Mouse (Mus musculus) ES-CJ7 (cell line): ENCODE data around the gene Alg9.
A peak's percentile ranks its signal among the peaks of the same experiment; 100 is the strongest.

Source experiments
- DNase-seq: peaks from one replicate; pipeline ENCODE4 v3.0.0; 2011; ENCODE audit warnings: low read depth, low spot score

Alg9 gene

DNA sequence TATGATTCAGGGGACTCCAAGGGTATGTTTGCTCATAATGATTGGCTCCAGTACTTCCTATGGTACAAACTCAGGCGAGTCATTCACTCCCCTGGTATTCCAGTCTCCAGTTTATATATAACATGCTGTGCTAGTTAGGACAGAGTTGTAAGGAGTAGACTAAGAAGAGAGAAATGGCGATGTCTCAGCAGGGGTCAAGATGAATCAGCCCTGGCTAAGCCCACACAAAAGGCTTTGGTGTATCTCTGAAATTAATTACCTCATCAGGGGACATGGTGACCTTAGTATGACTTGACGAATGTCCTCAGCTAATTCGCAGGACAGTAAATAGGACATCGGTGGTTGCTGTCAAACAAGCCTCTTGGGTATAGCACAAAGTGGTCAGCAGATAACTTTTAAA lies 18.1 kb upstream of the Alg9 start:
- DNase-seq, result no peak

GRCm38 (mm10) chr9:50761520-50762243 lies 13.1 kb upstream of the Alg9 start:
- DNase-seq, result no peak

DNA sequence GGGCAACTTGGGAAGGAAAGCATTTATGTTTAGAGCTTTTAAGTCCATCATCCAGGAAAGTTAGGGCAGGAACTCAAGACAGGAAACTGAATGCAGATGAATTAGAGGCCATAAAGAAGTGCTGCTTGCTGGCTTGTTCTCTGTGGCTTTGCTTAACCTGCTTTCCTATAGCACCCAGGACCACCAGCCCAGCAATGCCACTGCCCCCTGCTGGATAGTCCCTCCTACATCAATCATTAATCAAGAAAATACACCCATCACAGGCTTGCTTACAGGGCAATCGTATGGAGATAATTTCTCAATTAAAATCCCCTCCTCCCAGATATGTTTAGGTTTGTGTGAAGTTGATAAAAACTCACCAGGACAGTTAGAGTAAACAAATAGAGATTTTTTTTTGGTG lies 11.5 kb upstream of the Alg9 start:
- DNase-seq, result no peak

- DNase-seq, result no peak
Observed at GRCm38 (mm10) chr9:50767531-50768106, 7.2 kb upstream of the Alg9 start.

DNA sequence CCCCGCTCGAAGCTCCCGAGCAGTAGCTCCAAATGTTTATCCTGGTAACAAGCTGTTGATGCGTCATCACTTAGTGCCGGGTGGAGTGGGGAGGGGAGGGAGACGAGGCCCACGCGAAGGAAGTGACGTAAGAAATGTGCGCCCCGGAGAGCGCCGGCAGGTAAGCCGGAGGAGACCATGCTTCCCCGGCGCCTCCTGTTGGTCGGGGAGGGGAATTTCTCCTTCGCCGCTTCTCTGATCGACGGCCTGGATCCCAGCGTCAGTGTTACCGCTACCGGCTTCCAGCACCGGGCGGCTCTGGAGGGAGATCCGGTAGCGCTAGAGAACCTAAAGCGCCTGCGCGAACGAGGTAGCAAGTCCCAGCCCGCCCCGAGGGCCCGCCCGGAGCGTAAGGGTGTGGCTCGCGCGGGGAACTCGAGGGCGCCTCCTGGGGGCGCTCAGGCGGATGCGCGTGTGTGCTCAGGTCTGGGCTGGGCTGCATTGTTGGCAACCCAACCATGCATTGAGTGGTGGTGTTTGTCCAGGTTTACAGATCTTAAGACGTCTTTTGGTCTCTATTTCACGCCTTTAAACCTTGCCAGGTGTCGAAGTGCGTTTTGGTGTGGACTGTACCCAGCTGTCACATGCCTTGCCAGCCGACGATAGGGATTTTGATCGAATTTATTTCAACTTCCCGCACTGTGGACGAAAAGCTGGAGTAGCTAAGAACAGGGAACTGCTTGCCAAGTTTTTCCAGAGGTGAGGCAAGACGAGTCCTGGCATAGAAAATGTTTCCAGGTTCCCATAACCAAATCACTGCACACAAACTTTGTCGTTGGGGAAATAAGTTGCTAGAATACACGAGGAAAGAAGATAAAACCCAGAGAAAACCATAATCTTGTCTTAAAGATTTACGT lies 6.5 kb upstream of the Alg9 start, which contains the start of gene Fdxacb1:
TSS of gene Fdxacb1 (plus strand) at position 130 of the 896 bp plus-strand sequence.
- DNase-seq, result peak; percentile 98

DNA sequence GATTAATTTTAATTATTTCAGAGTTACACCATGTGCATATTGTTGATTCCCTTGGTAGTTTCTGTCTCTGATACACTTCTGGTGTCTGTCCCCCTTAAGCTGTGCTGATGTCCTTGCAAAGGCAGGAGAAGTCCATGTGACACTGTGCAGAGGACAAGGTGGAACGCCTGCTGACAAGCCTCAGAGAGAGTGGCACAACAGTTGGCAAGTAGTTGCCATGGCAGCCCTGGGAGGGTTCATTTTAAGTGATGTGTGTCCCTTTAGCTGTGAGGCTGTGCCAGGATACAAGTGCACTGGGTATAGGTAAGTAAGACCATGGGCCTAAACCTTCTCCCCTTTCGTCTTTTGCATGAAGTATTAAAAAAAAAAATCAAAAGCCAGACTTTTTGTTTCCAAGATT lies 4.8 kb upstream of the Alg9 start:
- no peak for DNase-seq

DNA sequence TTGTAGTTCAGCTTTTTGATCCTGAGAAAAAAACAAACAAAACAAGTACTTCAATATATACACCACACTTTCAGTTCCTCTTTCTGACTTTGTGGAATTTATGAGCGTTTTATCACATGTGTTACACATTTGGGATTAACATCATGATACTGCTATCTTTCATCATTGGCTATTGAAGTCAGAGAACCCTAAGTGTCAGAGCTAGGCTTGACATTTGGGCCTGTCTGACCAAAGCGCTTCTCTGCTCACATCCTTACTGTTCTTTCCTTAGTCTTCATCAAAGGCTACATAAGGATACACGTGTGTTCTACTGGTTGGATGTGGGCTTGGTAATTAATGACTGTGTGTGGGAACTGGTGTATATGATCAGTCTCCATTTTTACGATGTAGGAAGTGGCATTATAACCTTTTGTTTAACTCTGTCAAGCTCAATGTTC lies 775 bp upstream of the Alg9 start:
- no peak for DNase-seq

- peak; percentile 34 for DNase-seq
Observed at GRCm38 (mm10) chr9:50775662-50776126, 875 bp downstream of the Alg9 start.

- DNase-seq, result no peak
Observed at GRCm38 (mm10) chr9:50776162-50776760, 1.4 kb downstream of the Alg9 start.

DNA sequence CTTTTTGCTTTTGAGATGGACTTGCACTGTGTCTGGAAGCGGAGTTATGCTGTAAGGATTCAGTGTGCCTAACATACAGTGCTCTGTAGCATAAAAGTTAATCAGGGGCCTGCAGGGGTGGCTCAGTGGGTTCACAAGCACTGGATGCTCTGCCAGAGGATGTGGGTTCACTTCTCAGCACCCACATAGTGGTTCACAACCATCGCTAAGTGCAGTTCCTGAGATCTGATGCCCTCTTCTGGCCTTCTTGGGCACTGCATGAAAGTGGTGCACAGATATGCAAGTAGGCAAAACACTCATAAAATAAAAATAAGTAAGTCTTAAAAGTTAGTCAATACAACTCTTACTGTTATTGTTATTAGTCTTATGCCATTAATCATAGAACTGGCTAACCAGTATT lies 7.3 kb downstream of the Alg9 start:
- peak; percentile 58 for DNase-seq

- DNase-seq, result no peak
Observed at GRCm38 (mm10) chr9:50795266-50795665, 20.4 kb downstream of the Alg9 start.

GRCm38 (mm10) chr9:50796776-50797175 lies 22.0 kb downstream of the Alg9 start:
- no peak for DNase-seq

DNA sequence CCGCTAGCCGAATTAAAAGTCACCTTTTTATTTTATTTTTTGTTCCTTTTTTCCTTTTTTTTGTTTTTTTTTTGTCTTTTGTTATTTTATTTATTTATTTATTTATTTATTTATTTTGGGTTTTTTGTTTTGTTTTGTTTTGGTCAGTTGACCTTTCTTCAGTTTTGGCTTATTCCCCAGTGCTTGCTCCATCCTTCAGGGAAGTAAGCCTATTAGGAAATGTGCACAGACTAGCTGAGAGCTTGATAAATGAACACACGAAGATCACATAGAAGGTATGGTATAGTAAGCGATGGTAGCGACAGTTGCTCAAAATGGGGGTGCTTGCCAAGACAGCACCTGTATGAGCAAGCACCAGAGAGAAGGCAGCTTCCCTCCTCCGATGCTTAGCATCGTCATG lies 22.8 kb downstream of the Alg9 start:
- DNase-seq, result no peak

GRCm38 (mm10) chr9:50798368-50798767 lies 23.5 kb downstream of the Alg9 start:
- DNase-seq, result no peak

GRCm38 (mm10) chr9:50800985-50801384 lies 26.2 kb downstream of the Alg9 start:
- DNase-seq, result peak; percentile 81

- no peak for DNase-seq
Observed at GRCm38 (mm10) chr9:50803055-50803671, 28.3 kb downstream of the Alg9 start.

DNA sequence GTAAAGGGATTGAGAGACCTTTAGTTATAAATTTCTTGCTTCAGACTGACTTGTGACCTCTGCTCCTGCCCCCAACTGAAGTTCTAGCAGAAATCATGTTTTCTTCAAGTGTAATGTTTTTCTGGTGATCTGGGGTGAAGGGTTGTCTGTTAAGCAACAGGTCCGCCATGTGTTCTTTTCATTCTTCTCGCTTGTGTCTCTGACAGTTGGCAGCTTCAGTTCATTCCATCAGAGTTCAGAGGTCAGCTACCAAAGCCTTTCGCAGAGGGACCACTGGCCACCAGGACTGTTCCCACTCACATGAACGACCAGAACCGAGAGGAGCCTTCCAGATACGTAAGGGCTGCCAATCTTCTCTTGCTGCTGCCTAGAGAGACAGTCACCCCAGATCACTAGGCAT lies 33.7 kb downstream of the Alg9 start:
- DNase-seq, result no peak

DNA sequence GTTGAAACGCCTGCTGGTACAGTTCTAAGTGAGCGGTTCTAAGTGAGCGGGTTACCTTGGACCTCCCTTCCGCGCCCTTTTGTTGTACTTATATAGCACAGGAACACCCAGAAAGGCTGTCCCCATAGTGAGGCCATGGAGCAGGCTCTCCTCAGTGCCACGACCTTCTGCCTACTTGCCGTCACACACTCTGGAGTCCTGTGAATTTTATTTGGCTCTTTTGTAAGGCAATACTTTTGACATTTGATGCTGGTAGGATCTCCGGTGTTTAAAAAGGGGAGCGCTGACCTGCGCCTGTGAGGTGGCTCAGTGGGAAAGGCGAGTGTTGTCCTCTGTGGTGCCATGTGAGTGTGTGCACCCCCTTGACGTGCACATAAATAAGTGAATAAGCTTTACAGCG lies 34.3 kb downstream of the Alg9 start:
- no peak for DNase-seq

DNA sequence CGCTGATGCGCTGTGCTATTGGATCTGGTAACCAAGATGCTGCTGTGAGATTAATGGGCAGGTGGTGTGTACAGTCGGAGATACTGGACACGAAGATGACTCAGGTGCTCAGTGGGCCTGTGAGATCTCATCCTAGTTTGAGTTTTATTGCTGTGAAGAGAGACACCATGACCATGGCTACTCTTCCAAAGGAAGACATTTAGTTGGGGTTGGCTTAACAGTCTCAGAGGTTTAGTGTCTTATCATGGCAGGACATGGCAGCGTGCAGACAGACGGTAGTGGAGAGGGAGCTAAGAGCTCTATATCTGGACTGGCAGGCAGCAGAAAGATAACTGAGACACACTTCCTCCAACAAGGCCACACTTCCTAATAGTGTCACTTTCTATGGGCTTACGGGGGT lies 36.4 kb downstream of the Alg9 start:
- DNase-seq, result no peak

- no peak for DNase-seq
Observed at GRCm38 (mm10) chr9:50811746-50812145, 36.9 kb downstream of the Alg9 start.

DNA sequence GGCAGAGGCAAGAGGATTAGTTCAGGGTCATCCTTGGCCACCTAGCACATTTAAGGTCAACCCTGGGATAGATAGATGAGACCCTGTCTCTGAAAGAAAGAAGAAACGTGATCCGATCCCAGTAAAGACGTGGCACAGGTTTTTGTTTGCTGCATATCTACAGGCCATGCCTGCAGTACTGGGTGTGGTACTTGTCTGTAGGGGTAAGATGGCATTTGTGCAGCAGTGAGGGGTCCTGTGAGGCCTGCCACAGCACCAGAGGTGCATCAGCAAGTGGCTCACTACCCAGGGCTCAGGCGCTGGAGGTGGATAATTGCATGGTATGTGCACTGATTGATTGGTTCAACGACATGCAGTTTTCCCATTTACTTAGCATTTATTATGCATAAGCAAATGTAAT lies 39.0 kb downstream of the Alg9 start:
- DNase-seq, result no peak
